Mouse (Mus musculus) WW6 (cell line): Measurements from ENCODE around the gene Rnaseh2a.

Experiments used
- DNase-seq: peaks from one replicate; pipeline ENCODE4 v3.0.0-alpha.2; 2013; ENCODE audit warnings: low read depth, low spot score

Rnaseh2a gene

GRCm38 (mm10) chr8:84907037-84907436 lies 62.5 kb downstream of the Rnaseh2a start:
- no peak for DNase-seq
